Mouse (Mus musculus) limb, embryonic 14.5 days (tissue): ENCODE measurements around the gene Ercc2. TPM values are rescaled to one million over a fixed set of nuclear protein-coding genes. Genes with fewer than 3 reads are reported as not detected.
A peak's percentile ranks its signal among the peaks of the same experiment; 100 is the strongest.

ENCODE experiments used
- ATAC-seq: fragments of 200-750 bp; cut with Nextera tagmentation; 2 replicates; pipeline ENCODE4 v1.8.0; 2017; ENCODE audit warnings: low read depth, moderate number of reproducible peaks, moderate TSS enrichment; ENCODE audit not compliant: low FRiP score
- DNase-seq: peaks from one replicate; pipeline ENCODE4 v3.0.0-alpha.2; 2015; ENCODE audit warnings: low spot score
- H3K27ac ChIP-seq: fragments of 300-500 bp; sonication (generic); replicated peaks from 2 replicates; pipeline ENCODE4 v1.5.1; 2014; ENCODE audit warnings: low read depth, mild to moderate bottlenecking, low read length, moderate library complexity, mixed read lengths
- H3K27me3 ChIP-seq: fragments of 300-500 bp; sonication (generic); 2 replicates; pipeline ENCODE4 v1.6.1; 2014; ENCODE audit warnings: low read length, mixed read lengths; ENCODE audit not compliant: control insufficient read depth, insufficient read depth
- H3K36me3 ChIP-seq: fragments of 300-500 bp; sonication (generic); 2 replicates; pipeline ENCODE4 v1.6.1; 2014; ENCODE audit warnings: mild to moderate bottlenecking, low read length, moderate library complexity, mixed read lengths; ENCODE audit not compliant: control insufficient read depth, insufficient read depth
- H3K4me1 ChIP-seq: fragments of 300-500 bp; sonication (generic); 2 replicates; pipeline ENCODE4 v1.6.1; 2014; ENCODE audit warnings: antibody characterized with exemption, low read length, mixed read lengths; ENCODE audit not compliant: control insufficient read depth, insufficient read depth
- H3K4me2 ChIP-seq: fragments of 300-500 bp; sonication (generic); replicated peaks from 2 replicates; pipeline ENCODE4 v1.6.1; 2014; ENCODE audit warnings: low read depth, mild to moderate bottlenecking, low read length, moderate library complexity; ENCODE audit not compliant: severe bottlenecking
- H3K4me3 ChIP-seq: fragments of 300-500 bp; sonication (generic); replicated peaks from 2 replicates; pipeline ENCODE4 v1.5.1; 2014; ENCODE audit warnings: low read length
- H3K9ac ChIP-seq: fragments of 300-500 bp; sonication (generic); 2 replicates; pipeline ENCODE4 v1.6.1; 2014; ENCODE audit warnings: mild to moderate bottlenecking, low read depth, low read length, moderate library complexity; ENCODE audit not compliant: severe bottlenecking
- H3K9me3 ChIP-seq: fragments of 300-500 bp; sonication (generic); 2 replicates; pipeline ENCODE4 v1.6.1; 2016; ENCODE audit warnings: low read length; ENCODE audit not compliant: control insufficient read depth
- POLR2A ChIP-seq: fragments of 200-500 bp; IDR thresholded peaks from 2 replicates; pipeline ENCODE4 v1.8.0; 2012; ENCODE audit warnings: inconsistent platforms, mild to moderate bottlenecking, moderate library complexity, borderline replicate concordance; ENCODE audit not compliant: insufficient read depth, insufficient read length; ENCODE audit errors: extremely low read depth
- WGBS: fragments of 180-500 bp; shearing (Covaris S2); extraction: QIAGEN DNeasy Blood & Tissue Kit; methylation state at CpG from one replicate; pipeline ENCODE4 v1.1.7; 2014; 5-methylcytosine and 5-hydroxymethylcytosine counted together
- polyA plus RNA-seq, 2 experiments: library from polyadenylated mRNA; depleted of rRNA in 1 of 2; stranded (reverse) in 1 of 2; unstranded in 1 of 2; fragments of >200 nt; fragmentation: Nextera tagmentation in 1 of 2; extraction: Ambion mirVana in 1 of 2; gene quantifications; 2 replicates each; pipeline versions ENCODE4 v1.2.1 to v1.2.3; 2012 to 2014

Gene Ercc2
- polyA plus RNA-seq, 2 experiments = 11.3 to 58.1 TPM

GRCm38 (mm10) chr7:19416590-19416989, 34.8 kb downstream of the Ercc2 start:
- WGBS = 69% methylated on average over 15 of the region's 15 CpGs
- TF ChIP-seq POLR2A = no peak

DNA sequence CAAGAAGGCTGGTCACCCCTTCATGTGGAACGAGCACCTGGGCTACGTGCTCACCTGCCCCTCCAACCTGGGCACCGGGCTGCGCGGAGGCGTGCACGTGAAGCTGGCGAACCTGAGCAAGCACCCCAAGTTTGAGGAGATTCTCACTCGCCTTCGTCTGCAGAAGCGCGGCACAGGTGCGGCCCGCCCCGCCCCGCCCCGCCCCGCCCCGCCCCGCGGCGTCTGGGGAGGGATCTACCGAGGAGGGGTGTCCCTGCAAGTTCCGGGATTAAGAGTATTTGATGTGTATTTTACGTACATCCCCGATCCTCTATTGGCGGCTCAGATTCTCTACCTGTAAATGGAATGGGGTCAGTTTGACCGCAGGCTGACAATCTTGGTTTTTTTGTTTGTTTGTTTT, 38.3 kb downstream of the Ercc2 start:
- H3K4me1 ChIP-seq = no peaks in the 10 kb centered on the region
- peaks cover 4% of the 10 kb centered on the region for H3K36me3 ChIP-seq
- ATAC-seq (no peak), DNase-seq (no peak)
- no peak for TF ChIP-seq POLR2A
- H3K9me3 ChIP-seq = no peaks in the 10 kb centered on the region
- no peak overlapping the region for H3K9ac ChIP-seq
- peaks cover 28% of the 10 kb centered on the region for H3K27me3 ChIP-seq
- H3K4me2 ChIP-seq = no peak overlapping the region
- 6% methylated on average over 27 of the region's 28 CpGs for WGBS
- H3K4me3 ChIP-seq = no peak overlapping the region; the same call in 1 of the 2 replicates
- H3K27ac ChIP-seq = no peak overlapping the region

More at GRCm38 (mm10) chr7:19416590-19416989, 34.8 kb downstream of the Ercc2 start:
- Histone ChIP-seq H3K27ac (no peak overlapping the region), H3K27me3 (peaks cover 25% of the 10 kb centered on the region), H3K36me3 (no peaks in the 10 kb centered on the region), H3K4me1 (no peaks in the 10 kb centered on the region), H3K4me3 (no peak overlapping the region), H3K9me3 (no peaks in the 10 kb centered on the region), H3K4me2 (no peak overlapping the region), H3K9ac (no peak overlapping the region)
- DNase-seq (no peak), ATAC-seq (no peak)

DNA sequence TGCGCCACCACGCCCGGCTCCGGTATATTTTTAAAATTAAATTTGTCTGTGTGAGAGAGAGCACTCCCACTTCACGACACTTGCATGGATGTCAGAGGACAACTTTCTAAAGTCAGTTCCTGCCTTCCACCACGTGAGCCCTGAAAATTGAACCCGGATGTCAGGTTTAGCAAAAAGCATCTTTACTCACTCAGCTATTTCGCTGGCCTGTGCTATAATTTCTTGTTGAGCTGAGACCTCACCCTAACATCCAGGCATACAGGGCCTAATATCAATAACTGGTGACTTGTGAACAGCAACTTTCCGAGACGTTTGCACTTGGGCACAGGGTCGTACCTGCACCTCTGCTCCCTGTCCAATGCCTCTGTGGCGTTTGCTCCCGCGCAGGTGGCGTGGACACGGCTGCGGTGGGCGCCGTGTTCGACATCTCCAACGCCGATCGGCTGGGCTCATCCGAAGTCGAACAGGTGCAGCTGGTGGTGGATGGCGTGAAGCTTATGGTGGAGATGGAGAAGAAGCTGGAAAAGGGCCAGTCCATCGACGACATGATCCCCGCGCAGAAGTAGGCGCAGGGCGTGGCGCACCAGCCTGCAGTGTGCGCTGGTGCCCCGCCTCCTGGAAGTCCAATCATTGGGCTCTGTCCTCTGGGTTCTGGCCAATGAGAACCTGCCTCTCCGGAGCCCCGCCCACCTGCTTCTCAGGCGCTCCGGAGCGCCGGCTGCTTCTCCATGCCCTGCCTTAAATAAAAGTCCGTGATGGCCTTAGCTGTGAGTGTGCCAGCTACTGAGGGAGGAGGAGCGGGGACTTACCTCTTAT, 39.2 kb downstream of the Ercc2 start:
- peak; percentile 93 for ATAC-seq
- peaks cover 13% of the 10 kb centered on the region for H3K36me3 ChIP-seq
- 13% methylated on average over 42 of the region's 43 CpGs for WGBS
- no peaks in the 10 kb centered on the region for H3K4me1 ChIP-seq
- no peak overlapping the region for H3K9ac ChIP-seq
- peaks cover 28% of the 10 kb centered on the region for H3K27me3 ChIP-seq
- H3K4me3 ChIP-seq = peak overlapping the region; percentile 28
- DNase-seq = peak; percentile 89
- H3K27ac ChIP-seq = no peak overlapping the region
- no peaks in the 10 kb centered on the region for H3K9me3 ChIP-seq
- peak overlapping the region; percentile 44 for H3K4me2 ChIP-seq
- no peak for TF ChIP-seq POLR2A

DNA sequence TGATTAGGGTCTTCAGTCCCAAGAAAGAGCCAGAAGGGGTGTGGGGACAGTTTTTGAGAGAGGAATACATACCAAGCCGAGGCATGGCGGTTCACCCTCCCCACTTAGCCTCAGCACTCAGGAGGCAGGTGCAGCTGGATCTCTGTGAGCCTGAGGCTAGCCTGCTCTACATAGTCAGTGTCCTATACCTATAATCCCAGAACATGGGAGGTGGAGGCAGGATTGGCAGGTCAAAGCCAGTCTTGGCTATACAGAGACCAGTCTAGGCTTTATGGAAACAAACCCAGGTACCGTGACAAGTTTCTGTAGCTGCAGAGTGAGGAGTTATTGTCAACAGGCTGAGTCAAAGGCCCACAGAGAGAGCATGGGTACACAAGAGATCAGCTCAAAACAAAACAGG, 41.3 kb downstream of the Ercc2 start:
- TF ChIP-seq POLR2A = no peak
- 94% methylated on average over 3 of the region's 3 CpGs for WGBS
- peaks cover 28% of the 10 kb centered on the region for H3K27me3 ChIP-seq
- ATAC-seq (no peak), DNase-seq (no peak)
- no peak overlapping the region for H3K4me3 ChIP-seq
- H3K9me3 ChIP-seq = no peaks in the 10 kb centered on the region
- peaks cover 33% of the 10 kb centered on the region for H3K36me3 ChIP-seq
- no peak overlapping the region for H3K4me2 ChIP-seq
- no peak overlapping the region for H3K27ac ChIP-seq
- H3K4me1 ChIP-seq = no peaks in the 10 kb centered on the region
- no peak overlapping the region for H3K9ac ChIP-seq

GRCm38 (mm10) chr7:19424051-19424450, 42.2 kb downstream of the Ercc2 start:
- Histone ChIP-seq H3K9me3 (no peaks in the 10 kb centered on the region), H3K4me2 (no peak overlapping the region), H3K4me1 (no peaks in the 10 kb centered on the region), H3K36me3 (peaks cover 42% of the 10 kb centered on the region), H3K27me3 (peaks cover 28% of the 10 kb centered on the region), H3K4me3 (no peak overlapping the region), H3K27ac (no peak overlapping the region), H3K9ac (no peak overlapping the region)
- ATAC-seq (no peak), DNase-seq (no peak)
- 72% methylated on average over 4 of the region's 4 CpGs for WGBS
- no peak for TF ChIP-seq POLR2A
